Mouse (Mus musculus): ENCODE data around the gene Gda. TPM values are rescaled to one million over a fixed set of nuclear protein-coding genes. Genes with fewer than 3 reads are reported as not detected.

Gda gene
- polyA plus RNA-seq, 1 experiment from 2014 or later, result 0.71 TPM

DNA sequence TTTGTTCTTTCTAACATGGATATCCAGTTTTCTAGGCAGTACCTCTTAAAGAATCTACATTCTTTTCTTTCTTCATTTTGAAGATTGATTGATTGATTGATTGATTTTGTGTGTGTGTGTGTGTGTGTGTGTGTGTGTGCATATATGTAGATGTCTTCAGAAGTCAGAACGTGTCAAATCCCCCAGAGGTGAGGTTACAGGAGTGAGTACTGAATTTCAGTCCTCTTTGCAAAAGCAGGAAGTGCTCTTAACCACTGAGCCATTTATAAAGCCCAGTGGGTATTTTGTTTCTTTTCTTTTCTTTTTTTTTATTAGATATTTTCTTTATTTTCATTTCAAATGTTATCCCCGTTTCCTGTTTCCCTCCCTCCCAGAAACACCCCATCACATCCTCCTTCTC, 86.4 kb downstream of the Gda start:
- WGBS, result 71% methylated on average over 2 of the region's 2 CpGs
- Histone ChIP-seq H3K4me2 (ENCODE audit: low read length) (no peak overlapping the region), H3K9me3 (ENCODE audit: control insufficient read depth, low read length) (no peaks in the 10 kb centered on the region), H3K4me3 (ENCODE audit: low read length) (no peak overlapping the region), H3K9ac (ENCODE audit: low read depth, low read length) (no peak overlapping the region), H3K27ac (ENCODE audit: low read depth, low read length) (no peak overlapping the region), H3K27me3 (replicated peaks; ENCODE audit: control insufficient read depth, insufficient read depth, low read length) (no peaks in the 10 kb centered on the region), H3K36me3 (ENCODE audit: control insufficient read depth, insufficient read depth, low read length) (no peaks in the 10 kb centered on the region), H3K4me1 (ENCODE audit: control insufficient read depth, insufficient read depth, low read depth, low read length) (no peaks in the 10 kb centered on the region)
- no peak for ATAC-seq

DNA sequence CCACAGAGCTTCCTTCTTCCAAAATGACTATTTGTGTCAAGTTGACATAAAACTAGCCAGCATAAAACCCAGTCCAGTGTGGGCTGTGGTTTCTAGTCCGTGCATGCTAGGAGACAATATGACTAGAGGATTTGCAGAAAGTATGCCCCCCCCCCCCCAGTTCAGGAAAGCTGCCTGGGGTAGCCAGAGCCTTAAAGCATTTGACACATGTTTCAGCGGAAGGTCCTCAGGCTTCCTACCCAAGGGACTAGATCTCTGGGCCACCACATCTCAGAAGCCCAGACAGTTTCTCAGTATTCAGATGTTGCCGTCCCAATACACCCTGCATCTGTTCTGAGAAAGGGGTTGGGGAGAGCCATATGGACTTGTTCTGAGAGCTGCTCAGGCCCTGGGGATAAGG, 89.0 kb downstream of the Gda start:
- Histone ChIP-seq H3K4me3 (ENCODE audit: low read length) (no peak overlapping the region), H3K4me2 (ENCODE audit: low read length) (no peak overlapping the region), H3K9ac (ENCODE audit: low read depth, low read length) (no peak overlapping the region), H3K9me3 (ENCODE audit: control insufficient read depth, low read length) (no peaks in the 10 kb centered on the region), H3K27me3 (replicated peaks; ENCODE audit: control insufficient read depth, insufficient read depth, low read length) (no peaks in the 10 kb centered on the region), H3K36me3 (ENCODE audit: control insufficient read depth, insufficient read depth, low read length) (no peaks in the 10 kb centered on the region), H3K27ac (ENCODE audit: low read depth, low read length) (no peak overlapping the region), H3K4me1 (ENCODE audit: control insufficient read depth, insufficient read depth, low read depth, low read length) (no peaks in the 10 kb centered on the region)
- no peak for ATAC-seq
- WGBS, result 83% methylated on average over 3 of the region's 3 CpGs

DNA sequence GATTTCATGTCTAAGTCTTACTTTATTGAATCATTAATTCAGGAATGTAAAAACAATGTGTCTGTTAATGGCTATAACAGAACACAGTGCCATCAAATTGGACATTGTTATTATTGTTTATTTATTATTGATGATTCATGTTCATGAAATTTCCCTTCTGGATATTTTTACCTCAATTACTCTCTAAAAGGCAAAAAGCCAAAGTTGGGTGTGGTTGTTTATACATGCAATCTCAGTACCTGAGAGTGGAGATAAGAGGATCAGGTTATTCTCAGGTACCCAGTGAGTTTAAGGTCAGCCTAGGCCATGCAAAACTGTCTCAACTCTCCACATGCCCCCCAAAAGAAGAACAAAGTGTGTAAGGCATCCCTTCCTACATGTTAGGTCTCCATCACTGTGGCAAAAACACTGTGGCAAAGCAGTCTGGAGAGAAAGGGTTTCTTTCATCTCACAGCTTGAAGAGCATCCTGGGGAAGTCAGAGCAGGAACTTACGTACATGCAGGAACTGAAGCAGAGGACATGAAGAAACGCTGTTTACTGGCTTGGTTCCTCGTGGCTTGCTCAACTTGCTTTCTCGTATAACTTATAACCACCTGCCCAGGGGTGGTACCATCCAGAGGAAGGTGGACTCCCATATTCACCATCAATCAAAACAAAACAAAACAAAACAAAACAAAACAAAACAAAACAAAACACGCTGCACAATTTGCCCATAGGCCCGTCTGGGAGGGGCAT, 89.6 kb downstream of the Gda start:
- H3K9me3 ChIP-seq (ENCODE audit: control insufficient read depth, low read length), result no peaks in the 10 kb centered on the region
- no peaks in the 10 kb centered on the region for H3K36me3 ChIP-seq (ENCODE audit: control insufficient read depth, insufficient read depth, low read length)
- no peaks in the 10 kb centered on the region for H3K27me3 ChIP-seq (replicated peaks; ENCODE audit: control insufficient read depth, insufficient read depth, low read length)
- H3K9ac ChIP-seq (ENCODE audit: low read depth, low read length), result no peak overlapping the region
- H3K27ac ChIP-seq (ENCODE audit: low read depth, low read length), result no peak overlapping the region
- no peaks in the 10 kb centered on the region for H3K4me1 ChIP-seq (ENCODE audit: control insufficient read depth, insufficient read depth, low read depth, low read length)
- H3K4me2 ChIP-seq (ENCODE audit: low read length), result no peak overlapping the region
- WGBS, result 87% methylated on average over 6 of the region's 6 CpGs
- no peak overlapping the region for H3K4me3 ChIP-seq (ENCODE audit: low read length)
- ATAC-seq, result no peak

DNA sequence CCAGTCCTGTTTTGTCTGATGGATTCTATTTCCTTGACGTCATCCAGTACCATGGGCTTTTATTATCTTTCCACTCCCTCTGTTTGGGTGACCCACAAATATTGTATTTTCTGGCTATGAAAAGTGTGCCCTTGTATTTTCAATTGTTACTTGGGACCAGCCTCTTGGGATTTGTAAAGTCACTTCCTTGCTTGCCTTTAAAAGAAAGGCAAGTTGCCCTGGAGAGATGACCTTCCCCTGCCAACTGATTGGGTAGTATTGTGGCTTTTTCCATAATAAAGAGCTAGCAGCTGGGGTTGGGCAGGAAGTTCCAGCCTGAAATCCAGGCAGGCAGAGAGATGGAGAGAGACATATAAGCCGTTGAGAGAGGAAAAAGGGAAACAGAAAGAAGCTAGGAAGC, 91.5 kb downstream of the Gda start:
- Histone ChIP-seq H3K36me3 (ENCODE audit: control insufficient read depth, insufficient read depth, low read length) (no peaks in the 10 kb centered on the region), H3K9me3 (ENCODE audit: control insufficient read depth, low read length) (no peaks in the 10 kb centered on the region), H3K4me1 (ENCODE audit: control insufficient read depth, insufficient read depth, low read depth, low read length) (no peaks in the 10 kb centered on the region), H3K27me3 (replicated peaks; ENCODE audit: control insufficient read depth, insufficient read depth, low read length) (no peaks in the 10 kb centered on the region), H3K4me3 (ENCODE audit: low read length) (no peak overlapping the region), H3K27ac (ENCODE audit: low read depth, low read length) (no peak overlapping the region), H3K4me2 (ENCODE audit: low read length) (no peak overlapping the region), H3K9ac (ENCODE audit: low read depth, low read length) (no peak overlapping the region)
- WGBS, result 61% methylated on average over 2 of the region's 2 CpGs
- no peak for ATAC-seq

DNA sequence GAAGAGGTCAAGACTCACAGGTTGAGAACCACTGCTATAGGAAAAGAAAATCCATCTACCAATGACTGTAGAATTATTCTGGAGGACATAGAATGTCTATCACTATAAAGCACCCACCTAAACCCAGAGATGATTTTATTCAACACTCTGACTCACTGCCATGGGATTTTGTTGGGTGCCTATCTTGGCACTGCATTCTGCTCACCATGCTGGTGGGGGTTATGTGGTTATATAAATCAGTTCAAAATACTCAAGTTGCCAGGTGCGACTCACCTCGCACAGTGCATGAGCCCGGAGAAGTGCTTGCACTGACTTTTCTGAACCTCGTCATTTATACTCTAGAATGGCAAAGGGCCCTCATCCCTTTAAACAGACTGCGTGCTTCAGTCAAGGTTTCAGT, 94.0 kb downstream of the Gda start:
- no peaks in the 10 kb centered on the region for H3K9me3 ChIP-seq (ENCODE audit: control insufficient read depth, low read length)
- ATAC-seq, result no peak
- no peaks in the 10 kb centered on the region for H3K4me1 ChIP-seq (ENCODE audit: control insufficient read depth, insufficient read depth, low read depth, low read length)
- WGBS, result 91% methylated on average over 5 of the region's 5 CpGs
- H3K27me3 ChIP-seq (replicated peaks; ENCODE audit: control insufficient read depth, insufficient read depth, low read length), result no peaks in the 10 kb centered on the region
- no peak overlapping the region for H3K27ac ChIP-seq (ENCODE audit: low read depth, low read length)
- H3K4me2 ChIP-seq (ENCODE audit: low read length), result no peak overlapping the region
- no peak overlapping the region for H3K4me3 ChIP-seq (ENCODE audit: low read length)
- no peaks in the 10 kb centered on the region for H3K36me3 ChIP-seq (ENCODE audit: control insufficient read depth, insufficient read depth, low read length)
- no peak overlapping the region for H3K9ac ChIP-seq (ENCODE audit: low read depth, low read length)

DNA sequence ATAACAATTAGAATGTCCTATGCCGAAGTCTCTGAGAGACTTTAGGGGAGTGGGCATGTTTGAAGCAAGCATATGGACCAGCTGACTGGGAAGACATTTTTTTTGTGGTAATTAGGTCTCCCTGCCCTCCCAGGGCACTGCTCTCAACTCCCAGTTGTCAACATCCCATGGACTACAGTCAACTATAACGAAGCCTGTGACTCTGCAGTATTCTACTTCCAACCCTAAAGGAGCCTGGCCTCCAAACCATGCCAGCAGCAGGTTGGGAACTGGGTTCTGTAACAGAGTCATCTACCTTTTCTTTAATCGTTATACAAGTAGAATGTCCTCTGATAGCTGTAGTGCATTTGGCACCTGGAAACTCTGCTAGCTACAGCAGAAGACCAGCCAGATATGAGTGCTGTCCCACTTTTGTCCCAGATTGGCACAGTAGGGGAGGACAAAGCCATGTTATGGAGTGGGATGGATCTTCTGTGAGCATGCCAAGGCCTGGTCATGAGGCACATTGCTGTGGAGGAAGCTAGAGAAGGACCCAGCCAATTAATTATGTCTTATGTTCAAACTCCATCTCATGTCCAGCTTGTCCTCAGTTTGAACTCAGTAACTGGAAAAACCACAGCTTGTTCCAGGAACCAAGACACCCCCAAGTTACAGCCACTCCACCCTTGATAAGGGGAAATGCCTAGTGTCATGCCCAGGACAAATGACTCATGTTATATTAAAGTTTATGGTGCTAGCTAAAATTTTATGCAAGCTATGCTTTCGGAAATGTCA, 96.6 kb downstream of the Gda start:
- whole genome bisulfite sequencing, result 81% methylated on average over 4 of the region's 4 CpGs
- Histone ChIP-seq H3K36me3 (ENCODE audit: control insufficient read depth, insufficient read depth, low read length) (no peaks in the 10 kb centered on the region), H3K9ac (ENCODE audit: low read depth, low read length) (no peak overlapping the region), H3K27ac (ENCODE audit: low read depth, low read length) (no peak overlapping the region), H3K9me3 (ENCODE audit: control insufficient read depth, low read length) (no peaks in the 10 kb centered on the region), H3K4me3 (ENCODE audit: low read length) (no peak overlapping the region), H3K4me1 (ENCODE audit: control insufficient read depth, insufficient read depth, low read depth, low read length) (no peaks in the 10 kb centered on the region), H3K27me3 (replicated peaks; ENCODE audit: control insufficient read depth, insufficient read depth, low read length) (no peaks in the 10 kb centered on the region), H3K4me2 (ENCODE audit: low read length) (no peak overlapping the region)
- no peak for ATAC-seq

DNA sequence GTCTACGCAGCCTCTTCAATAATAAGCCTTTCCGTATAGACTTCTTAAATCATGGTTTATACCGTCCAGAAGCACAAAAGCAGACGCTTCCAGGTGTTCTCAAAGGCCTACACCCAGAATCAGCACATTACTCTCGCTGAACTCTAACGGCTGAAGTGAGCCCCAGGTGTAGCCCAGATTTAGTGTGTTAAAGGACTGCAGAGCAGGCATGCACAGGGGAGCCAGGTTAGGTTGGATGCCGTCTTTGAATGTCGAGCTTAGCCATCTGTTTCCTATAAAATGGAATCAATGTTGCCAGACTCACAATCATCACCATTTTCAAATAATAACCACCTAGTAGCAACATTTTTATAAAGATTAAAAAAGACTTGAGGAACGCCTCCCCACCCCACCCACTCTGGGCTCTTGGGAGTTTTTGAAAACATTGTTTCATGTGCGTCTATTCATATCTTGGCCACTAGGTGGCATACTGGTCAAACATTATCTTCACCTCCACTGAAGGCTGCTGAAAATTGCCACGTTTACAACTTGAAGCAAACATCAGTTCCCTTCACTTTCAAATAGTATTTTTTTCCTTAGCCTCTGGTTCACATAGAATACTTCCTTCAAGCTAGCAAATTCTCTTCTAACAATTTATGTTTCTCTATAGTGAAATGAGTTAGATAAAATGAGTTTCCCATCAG, 100.0 kb downstream of the Gda start:
- Histone ChIP-seq H3K4me1 (ENCODE audit: control insufficient read depth, insufficient read depth, low read depth, low read length) (no peaks in the 10 kb centered on the region), H3K36me3 (ENCODE audit: control insufficient read depth, insufficient read depth, low read length) (no peaks in the 10 kb centered on the region), H3K27me3 (replicated peaks; ENCODE audit: control insufficient read depth, insufficient read depth, low read length) (no peaks in the 10 kb centered on the region), H3K4me3 (ENCODE audit: low read length) (no peak overlapping the region), H3K4me2 (ENCODE audit: low read length) (peak overlapping the region; percentile 25; the same call in 1 of the 2 replicates), H3K9me3 (ENCODE audit: control insufficient read depth, low read length) (peaks cover 2% of the 10 kb centered on the region; the same call in 1 of the 2 replicates), H3K9ac (ENCODE audit: low read depth, low read length) (no peak overlapping the region), H3K27ac (ENCODE audit: low read depth, low read length) (no peak overlapping the region)
- WGBS, result 53% methylated on average over 11 of the region's 11 CpGs
- peak; percentile 55; the same call in 1 of the 2 replicates for ATAC-seq

DNA sequence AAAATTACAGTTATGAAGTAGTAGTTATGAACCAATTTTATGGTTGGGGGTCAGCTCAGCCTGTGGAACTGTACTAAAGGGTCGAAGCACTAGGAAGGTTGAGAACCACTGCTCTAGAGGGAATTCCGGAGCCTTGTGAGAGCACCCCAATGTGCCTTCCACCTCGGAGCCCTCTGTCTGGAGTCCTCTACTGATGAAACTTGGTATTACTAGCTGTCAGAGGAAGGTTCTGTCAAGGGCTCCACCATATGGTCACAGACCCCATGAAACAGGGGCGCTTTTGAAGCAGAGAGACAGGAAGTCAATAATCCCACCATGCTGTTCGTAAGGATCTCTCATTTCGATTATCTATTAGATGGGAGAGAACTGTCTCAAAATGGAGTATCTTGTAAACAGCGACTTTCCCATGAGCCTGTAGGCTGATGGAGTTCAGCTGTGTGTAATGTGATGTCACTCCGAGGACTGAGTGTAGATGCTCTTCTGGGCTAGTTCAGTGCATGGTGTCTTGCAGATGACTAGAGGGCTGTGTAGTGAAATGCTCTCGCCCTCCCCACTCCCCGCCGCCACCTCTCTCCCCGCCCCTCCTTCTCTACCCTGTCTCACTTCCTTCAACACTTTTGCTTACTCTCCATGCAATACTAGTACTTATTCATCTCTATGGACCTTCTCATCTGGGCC, 100.7 kb downstream of the Gda start:
- WGBS, result 80% methylated on average over 12 of the region's 12 CpGs
- Histone ChIP-seq H3K4me1 (ENCODE audit: control insufficient read depth, insufficient read depth, low read depth, low read length) (no peaks in the 10 kb centered on the region), H3K4me2 (ENCODE audit: low read length) (no peak overlapping the region), H3K27ac (ENCODE audit: low read depth, low read length) (no peak overlapping the region), H3K27me3 (replicated peaks; ENCODE audit: control insufficient read depth, insufficient read depth, low read length) (no peaks in the 10 kb centered on the region), H3K9ac (ENCODE audit: low read depth, low read length) (no peak overlapping the region), H3K36me3 (ENCODE audit: control insufficient read depth, insufficient read depth, low read length) (no peaks in the 10 kb centered on the region), H3K4me3 (ENCODE audit: low read length) (no peak overlapping the region), H3K9me3 (ENCODE audit: control insufficient read depth, low read length) (peaks cover 2% of the 10 kb centered on the region; the same call in 1 of the 2 replicates)
- no peak for ATAC-seq

DNA sequence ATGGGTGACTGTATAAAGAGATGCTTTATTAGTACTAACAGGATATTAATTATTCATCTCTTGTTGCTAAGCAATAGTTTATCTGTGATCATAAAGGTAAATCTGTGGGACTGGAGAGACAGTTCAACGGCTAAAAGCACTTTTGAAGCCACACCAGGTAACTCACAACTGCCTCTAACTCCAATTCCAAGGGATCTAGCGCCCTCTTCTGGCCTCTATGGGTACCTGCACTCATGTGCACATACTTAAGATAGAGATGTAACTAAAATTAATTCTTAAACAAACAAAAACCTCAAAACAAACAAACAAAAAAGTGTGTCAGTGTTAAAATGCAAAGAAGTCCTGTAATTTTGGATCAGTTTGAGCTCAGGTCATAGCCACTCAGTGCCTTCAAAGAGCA, 101.9 kb downstream of the Gda start:
- Histone ChIP-seq H3K4me2 (ENCODE audit: low read length) (no peak overlapping the region), H3K9ac (ENCODE audit: low read depth, low read length) (no peak overlapping the region), H3K27me3 (replicated peaks; ENCODE audit: control insufficient read depth, insufficient read depth, low read length) (no peaks in the 10 kb centered on the region), H3K9me3 (ENCODE audit: control insufficient read depth, low read length) (peaks cover 2% of the 10 kb centered on the region; the same call in 1 of the 2 replicates), H3K4me1 (ENCODE audit: control insufficient read depth, insufficient read depth, low read depth, low read length) (no peaks in the 10 kb centered on the region), H3K27ac (ENCODE audit: low read depth, low read length) (no peak overlapping the region), H3K4me3 (ENCODE audit: low read length) (no peak overlapping the region), H3K36me3 (ENCODE audit: control insufficient read depth, insufficient read depth, low read length) (no peaks in the 10 kb centered on the region)
- 40% methylated on average over 2 of the region's 2 CpGs for WGBS
- no peak for ATAC-seq

All from hindbrain, embryonic 16.5 days (tissue).